Mouse (Mus musculus) kidney, embryonic 14.5 days (tissue): ENCODE results near the gene Csf2. TPM values are rescaled to one million over a fixed set of nuclear protein-coding genes. Genes with fewer than 3 reads are reported as not detected.

Source experiments
- ATAC-seq: fragments of 200-750 bp; cut with Nextera tagmentation; 2 replicates; pipeline ENCODE4 v1.8.0; 2017; ENCODE audit warnings: moderate number of reproducible peaks, mild to moderate bottlenecking, moderate TSS enrichment, moderate library complexity; ENCODE audit not compliant: low FRiP score, low TSS enrichment
- H3K27ac ChIP-seq: fragments of 300-500 bp; sonication (generic); 2 replicates; pipeline ENCODE4 v1.5.1; 2014; ENCODE audit warnings: low read depth, mild to moderate bottlenecking, low read length, moderate library complexity, mixed read lengths
- H3K27me3 ChIP-seq: fragments of 300-500 bp; sonication (generic); 2 replicates; pipeline ENCODE4 v1.6.1; 2014; ENCODE audit warnings: mild to moderate bottlenecking, low read length; ENCODE audit not compliant: control insufficient read depth, insufficient read depth
- H3K36me3 ChIP-seq: fragments of 300-500 bp; sonication (generic); 2 replicates; pipeline ENCODE4 v1.6.1; 2014; ENCODE audit warnings: low read length, mixed read lengths; ENCODE audit not compliant: control insufficient read depth, insufficient read depth
- H3K4me1 ChIP-seq: fragments of 300-500 bp; sonication (generic); 2 replicates; pipeline ENCODE4 v1.6.1; 2014; ENCODE audit warnings: low read length, mixed read lengths; ENCODE audit not compliant: control insufficient read depth, insufficient read depth
- H3K4me2 ChIP-seq: fragments of 300-500 bp; sonication (generic); replicated peaks from 2 replicates; pipeline ENCODE4 v1.6.1; 2014; ENCODE audit warnings: low read depth, mild to moderate bottlenecking, low read length
- H3K4me3 ChIP-seq: fragments of 300-500 bp; sonication (generic); 2 replicates; pipeline ENCODE4 v1.5.1; 2014; ENCODE audit warnings: mild to moderate bottlenecking, low read length
- H3K9ac ChIP-seq: fragments of 300-500 bp; sonication (generic); 2 replicates; pipeline ENCODE4 v1.6.1; 2014; ENCODE audit warnings: low read depth, mild to moderate bottlenecking, low read length, moderate library complexity
- H3K9me3 ChIP-seq: fragments of 300-500 bp; sonication (generic); 2 replicates; pipeline ENCODE4 v1.6.1; 2016; ENCODE audit warnings: low read length; ENCODE audit not compliant: control insufficient read depth
- whole genome bisulfite sequencing: fragments of 180-500 bp; shearing (Covaris S2); extraction: QIAGEN DNeasy Blood & Tissue Kit; methylation state at CpG from one replicate; pipeline ENCODE4 v1.1.7; 2014; 5-methylcytosine and 5-hydroxymethylcytosine counted together
- polyA plus RNA-seq: library from polyadenylated mRNA; unstranded; fragments of >200 nt; fragmentation: Nextera tagmentation; extraction: Ambion mirVana; gene quantifications from 2 replicates; pipeline ENCODE4 v1.2.1, GENCODE M21; 2014

The Csf2 gene
- polyA plus RNA-seq, 1 experiment from 2014 or later: not detected

DNA sequence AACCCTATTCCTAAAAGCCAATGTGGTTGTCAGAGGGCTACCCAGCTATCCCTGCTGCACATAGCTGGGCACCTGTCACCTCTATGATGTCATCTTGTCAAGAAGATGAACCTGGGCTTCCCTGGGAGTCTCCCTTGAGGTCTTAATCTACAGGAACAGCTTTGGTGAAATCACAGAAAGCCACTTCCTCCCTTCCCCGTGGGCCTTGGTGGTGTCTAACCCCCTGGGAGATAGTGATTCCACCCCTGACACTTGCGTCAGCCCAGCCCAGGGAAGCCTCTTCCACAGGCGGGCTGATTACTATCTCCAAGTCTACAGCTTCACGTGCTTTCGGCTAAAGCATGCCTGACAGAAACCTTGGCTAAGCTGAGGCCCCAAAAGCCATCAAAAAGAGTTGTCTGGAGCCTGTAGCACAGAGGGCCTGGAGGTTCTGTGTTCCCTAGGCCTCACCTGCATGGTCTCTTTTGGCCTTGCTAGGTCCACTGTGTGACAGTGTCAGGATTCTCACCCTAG is 22.0 kb upstream of the Csf2 start:
- H3K4me2 ChIP-seq: no peak overlapping the region
- H3K27ac ChIP-seq: no peak overlapping the region
- no peaks in the 10 kb centered on the region for H3K27me3 ChIP-seq
- no peaks in the 10 kb centered on the region for H3K9me3 ChIP-seq
- no peaks in the 10 kb centered on the region for H3K36me3 ChIP-seq
- no peak overlapping the region for H3K4me3 ChIP-seq
- 79% methylated on average over 5 of the region's 5 CpGs for WGBS
- ATAC-seq: no peak
- no peaks in the 10 kb centered on the region for H3K4me1 ChIP-seq
- H3K9ac ChIP-seq: no peak overlapping the region

DNA sequence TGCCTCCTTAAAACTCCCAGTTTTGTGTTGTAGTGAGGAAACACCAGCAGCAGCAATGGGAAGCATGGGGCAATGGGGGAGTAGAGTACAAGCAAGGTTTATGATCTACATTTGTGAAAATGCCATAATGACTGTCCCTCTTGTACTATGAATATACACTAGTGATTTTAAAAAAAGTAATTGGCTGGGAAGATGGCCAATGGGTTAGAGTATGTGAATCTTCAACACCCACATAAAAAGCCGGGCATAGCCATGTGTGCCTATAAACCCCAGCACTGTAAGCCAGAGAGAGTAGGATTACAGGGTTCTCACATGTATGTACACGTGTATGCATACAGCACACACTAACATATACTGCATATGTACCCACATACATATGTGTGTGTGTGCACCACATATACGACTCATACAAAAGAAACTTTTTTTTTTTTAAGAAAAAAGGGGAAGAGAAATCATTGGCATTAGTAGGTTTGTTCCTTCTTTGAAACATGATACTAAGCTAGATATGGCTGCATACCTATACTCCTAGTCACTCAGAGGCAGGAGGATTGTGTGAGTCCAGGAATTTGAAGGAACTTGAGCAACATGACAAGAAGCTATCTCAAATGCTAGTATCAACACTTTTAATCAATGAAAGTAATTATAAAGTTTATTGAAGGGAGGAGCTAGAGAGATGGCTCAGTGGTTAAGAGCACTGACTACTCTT is 19.9 kb upstream of the Csf2 start:
- Histone ChIP-seq H3K27me3 (no peaks in the 10 kb centered on the region), H3K4me1 (no peaks in the 10 kb centered on the region), H3K4me2 (no peak overlapping the region), H3K27ac (no peak overlapping the region), H3K4me3 (no peak overlapping the region), H3K36me3 (no peaks in the 10 kb centered on the region), H3K9me3 (no peaks in the 10 kb centered on the region), H3K9ac (no peak overlapping the region)
- ATAC-seq: no peak
- WGBS: 79% methylated on average over 3 of the region's 3 CpGs

DNA sequence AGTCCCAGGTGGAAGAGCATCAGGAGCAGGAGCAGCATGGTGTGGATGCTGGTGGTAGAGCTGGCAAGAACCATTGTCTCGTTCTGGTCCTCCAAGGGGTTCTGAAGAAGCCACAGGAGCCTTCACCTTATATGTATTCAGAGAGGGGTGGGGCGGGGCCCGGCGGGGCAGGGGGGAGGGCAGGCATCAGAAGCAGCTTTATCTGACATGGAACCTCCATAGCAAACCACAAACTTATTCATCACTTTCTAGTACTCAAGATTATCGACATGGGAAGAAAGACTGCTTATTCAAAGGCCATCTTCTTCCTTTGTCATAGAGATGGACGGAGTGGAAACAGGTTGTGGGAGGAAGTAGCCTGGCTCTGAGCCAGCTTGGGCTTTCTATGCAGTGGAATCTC is 17.7 kb upstream of the Csf2 start, which contains the start of gene Il3:
Gene Il3 (minus strand): TSS at position 101 of the 400 bp plus-strand sequence.
- no peak within 1 kb of the TSS for H3K9ac ChIP-seq
- no peaks in the 10 kb centered on the region for H3K27me3 ChIP-seq
- H3K36me3 ChIP-seq: no peaks in the 10 kb centered on the region
- no peak within 1 kb of the TSS for H3K4me2 ChIP-seq
- no peak within 1 kb of the TSS for H3K27ac ChIP-seq
- 87% methylated on average over 6 of the region's 6 CpGs for WGBS
- ATAC-seq: no peak
- no peaks in the 10 kb centered on the region for H3K4me1 ChIP-seq
- H3K4me3 ChIP-seq: no peak within 1 kb of the TSS
- no peaks in the 10 kb centered on the region for H3K9me3 ChIP-seq

DNA sequence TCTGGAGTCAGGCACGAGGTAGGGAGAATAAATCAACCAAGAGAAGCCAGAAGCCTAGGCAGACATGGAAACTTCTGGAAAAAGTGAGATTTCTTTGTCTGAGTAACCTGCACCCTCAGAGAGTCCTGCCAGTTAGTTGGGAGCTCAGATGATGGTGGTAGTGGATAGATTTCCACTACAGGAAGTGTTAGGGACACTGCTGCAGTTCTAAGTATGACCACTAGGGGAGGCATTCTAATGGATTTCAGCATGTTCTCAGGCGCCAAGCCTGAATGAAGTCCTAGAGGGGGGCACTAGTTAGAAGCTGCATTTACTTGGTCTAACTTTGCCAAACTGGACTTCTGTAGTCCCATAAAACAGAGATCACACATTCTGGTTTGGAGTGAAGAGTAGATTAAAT is 15.1 kb upstream of the Csf2 start:
- Histone ChIP-seq H3K27ac (no peak overlapping the region), H3K36me3 (no peaks in the 10 kb centered on the region), H3K4me2 (no peak overlapping the region), H3K9ac (no peak overlapping the region), H3K9me3 (no peaks in the 10 kb centered on the region), H3K4me1 (no peaks in the 10 kb centered on the region), H3K4me3 (no peak overlapping the region), H3K27me3 (no peaks in the 10 kb centered on the region)
- WGBS: 50% methylated on average over 2 of the region's 2 CpGs
- no peak for ATAC-seq

DNA sequence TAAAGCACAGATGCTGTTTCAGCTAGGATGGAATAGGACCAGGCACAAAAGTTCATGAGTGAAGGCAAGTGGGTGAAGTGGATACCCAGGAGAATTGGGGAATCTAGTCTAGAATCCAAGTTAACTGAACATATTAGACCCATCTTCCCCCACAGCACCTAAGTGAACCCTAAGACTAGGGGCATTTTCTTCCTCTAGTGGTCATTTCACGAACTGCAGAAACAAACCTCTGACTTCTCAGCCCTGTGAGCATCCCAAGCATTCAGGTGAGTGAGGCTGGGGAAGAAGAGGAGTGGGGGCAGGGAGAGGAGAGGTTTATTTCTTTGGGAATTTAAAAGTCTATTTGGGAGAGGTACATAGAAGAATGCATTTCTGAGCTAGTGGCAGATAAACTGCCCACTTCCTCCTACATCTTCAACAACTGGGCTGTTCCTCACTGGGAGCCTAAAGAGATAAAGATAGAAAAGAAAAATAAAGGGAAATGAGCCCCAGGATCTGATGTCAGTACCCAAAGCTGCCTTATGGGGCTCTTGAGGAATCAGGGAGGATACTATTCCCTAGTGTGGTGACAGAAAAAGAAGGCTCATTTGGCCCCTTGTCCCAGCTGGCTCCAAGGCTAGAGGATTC is 14.1 kb upstream of the Csf2 start:
- Histone ChIP-seq H3K27me3 (no peaks in the 10 kb centered on the region), H3K27ac (no peak overlapping the region), H3K36me3 (no peaks in the 10 kb centered on the region), H3K4me1 (no peaks in the 10 kb centered on the region), H3K4me2 (no peak overlapping the region), H3K9ac (no peak overlapping the region), H3K4me3 (no peak overlapping the region), H3K9me3 (no peaks in the 10 kb centered on the region)
- 29% methylated on average over 1 of the region's 1 CpGs for WGBS
- ATAC-seq: no peak

- Histone ChIP-seq H3K9ac (no peak overlapping the region), H3K27me3 (no peaks in the 10 kb centered on the region), H3K27ac (no peak overlapping the region), H3K4me2 (no peak overlapping the region), H3K4me3 (no peak overlapping the region), H3K36me3 (no peaks in the 10 kb centered on the region), H3K4me1 (no peaks in the 10 kb centered on the region), H3K9me3 (no peaks in the 10 kb centered on the region)
- ATAC-seq: no peak
- 64% methylated on average over 3 of the region's 3 CpGs for WGBS
These were observed 7.3 kb upstream of the Csf2 start for GRCm38 (mm10) chr11:54256624-54257376.

DNA sequence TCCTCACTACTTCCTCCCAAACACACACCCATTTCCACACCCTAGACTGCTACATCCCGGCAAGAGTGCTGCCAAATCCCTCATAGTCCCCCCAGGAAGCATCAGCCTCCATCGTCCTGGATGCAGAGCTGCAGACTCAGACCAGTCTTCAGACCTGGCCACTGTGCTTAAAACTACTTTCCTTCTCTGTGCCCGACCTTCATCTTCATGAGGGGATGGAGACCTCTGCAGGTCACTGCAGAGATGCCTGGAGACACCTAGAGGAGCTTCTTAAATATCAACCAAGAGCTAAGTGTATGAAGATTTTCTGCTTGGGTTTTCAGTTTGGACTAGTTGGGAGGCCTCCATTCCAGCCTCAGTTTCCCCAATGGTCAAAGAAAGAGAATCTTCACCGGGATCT is 4.6 kb upstream of the Csf2 start:
- H3K27me3 ChIP-seq: no peaks in the 10 kb centered on the region
- H3K4me3 ChIP-seq: no peak overlapping the region
- no peak for ATAC-seq
- no peaks in the 10 kb centered on the region for H3K36me3 ChIP-seq
- H3K4me2 ChIP-seq: no peak overlapping the region
- H3K9ac ChIP-seq: no peak overlapping the region
- no peaks in the 10 kb centered on the region for H3K4me1 ChIP-seq
- no peak overlapping the region for H3K27ac ChIP-seq
- WGBS: 41% methylated on average over 4 of the region's 4 CpGs
- no peaks in the 10 kb centered on the region for H3K9me3 ChIP-seq

DNA sequence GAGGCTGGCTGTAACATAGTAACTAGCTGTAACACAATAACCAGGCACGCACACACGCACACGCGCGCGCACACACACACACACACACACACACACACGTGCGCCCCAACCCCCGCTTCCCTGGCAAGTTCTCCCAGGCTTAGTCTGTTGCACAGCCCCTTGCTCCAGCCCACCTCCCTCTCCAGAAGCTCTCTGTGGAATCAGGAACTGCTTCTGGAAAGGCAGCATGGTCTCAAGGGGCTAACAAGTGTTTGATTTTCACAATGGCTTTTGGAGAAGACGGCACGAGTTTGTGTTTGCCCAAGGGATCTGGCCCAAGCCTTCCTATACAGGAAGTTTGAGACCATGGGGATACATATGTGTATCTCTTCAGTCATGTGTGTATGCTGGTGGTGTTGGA is 1.1 kb upstream of the Csf2 start:
- Histone ChIP-seq H3K27ac (no peak overlapping the region), H3K36me3 (no peaks in the 10 kb centered on the region)
- 93% methylated on average over 11 of the region's 11 CpGs for WGBS

DNA sequence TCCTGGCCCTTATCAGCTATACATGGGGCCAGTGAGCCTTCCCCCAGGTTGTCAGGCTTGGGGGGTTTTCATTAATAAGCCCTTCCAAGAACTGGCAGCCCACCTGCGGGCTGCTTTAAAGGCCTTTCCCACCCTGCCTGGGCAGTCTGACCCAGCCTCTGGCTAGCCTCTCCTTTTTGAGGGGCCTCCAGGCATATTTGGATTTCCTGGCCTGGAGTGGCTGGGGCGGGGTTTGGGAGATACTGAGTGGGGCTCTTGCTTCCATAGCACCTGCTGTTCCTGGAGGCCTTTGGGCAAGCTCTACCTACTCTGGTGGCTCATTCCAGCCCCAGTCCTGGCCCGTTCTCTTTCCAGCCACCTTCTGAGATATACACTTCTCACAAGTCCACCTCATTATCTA is 281 bp upstream of the Csf2 start:
- H3K4me2 ChIP-seq: no peak overlapping the region

More for the DNA sequence above, 1.1 kb upstream of the Csf2 start:
- no peak for ATAC-seq
- Histone ChIP-seq H3K4me2 (no peak overlapping the region), H3K4me3 (no peak overlapping the region), H3K4me1 (no peaks in the 10 kb centered on the region), H3K9me3 (no peaks in the 10 kb centered on the region), H3K9ac (no peak overlapping the region), H3K27me3 (no peaks in the 10 kb centered on the region)

More for the DNA sequence above, 281 bp upstream of the Csf2 start:
- Histone ChIP-seq H3K4me3 (no peak overlapping the region), H3K27ac (no peak overlapping the region), H3K9ac (no peak overlapping the region), H3K9me3 (no peaks in the 10 kb centered on the region), H3K36me3 (no peaks in the 10 kb centered on the region), H3K4me1 (no peaks in the 10 kb centered on the region), H3K27me3 (no peaks in the 10 kb centered on the region)
- no peak for ATAC-seq
- 87% methylated on average over 3 of the region's 3 CpGs for WGBS
